Mouse (Mus musculus) c-Kit-negative CD71-positive TER-119-positive erythroid progenitor cells, embryonic 14.5 days (primary cell): ENCODE measurements around the gene Thrsp.

Experiments
- DNase-seq: peaks from one replicate; pipeline ENCODE4 v3.0.0-alpha.2; 2013; ENCODE audit warnings: low read depth, low spot score

The Thrsp gene

DNA sequence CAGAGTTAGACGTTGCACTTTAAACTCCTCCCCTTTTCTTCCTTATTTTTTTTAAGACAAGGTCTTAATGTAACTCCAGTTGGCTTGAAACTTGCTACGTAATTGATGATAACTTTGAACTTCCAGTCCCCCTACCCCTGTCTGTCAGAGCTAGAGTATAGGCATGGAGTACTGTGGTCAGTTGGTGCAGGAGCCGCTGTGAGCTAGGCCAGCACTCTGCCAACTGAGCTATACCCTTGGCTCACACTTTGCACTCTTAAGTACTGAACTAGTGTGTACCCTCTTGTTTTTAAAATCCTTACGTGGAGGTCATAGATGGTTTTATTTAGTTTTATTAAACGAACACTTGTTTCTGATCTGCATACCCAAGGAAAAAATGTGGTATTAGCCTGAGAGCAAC is 38.2 kb downstream of the Thrsp start:
- DNase-seq: no peak

DNA sequence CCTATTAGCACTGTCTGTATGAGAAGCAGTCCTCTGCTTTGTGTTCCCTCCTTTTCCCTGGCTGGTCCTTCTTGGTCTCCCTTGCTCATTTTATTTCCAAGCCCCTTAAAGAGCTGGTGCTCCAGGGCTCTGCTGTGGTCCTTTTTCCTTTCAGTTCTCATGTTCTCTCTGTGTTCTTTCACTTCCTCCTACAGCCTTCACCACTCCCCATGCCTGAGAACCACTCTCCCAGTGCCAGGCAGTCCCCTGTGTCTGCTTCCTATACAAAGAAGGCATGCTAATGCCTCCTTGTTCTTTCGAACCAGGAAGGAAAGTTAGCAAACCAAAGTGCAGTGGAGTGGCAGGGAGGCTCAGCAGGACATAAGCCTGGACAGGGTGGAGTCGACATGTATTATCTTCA is 41.6 kb downstream of the Thrsp start:
- DNase-seq: no peak

DNA sequence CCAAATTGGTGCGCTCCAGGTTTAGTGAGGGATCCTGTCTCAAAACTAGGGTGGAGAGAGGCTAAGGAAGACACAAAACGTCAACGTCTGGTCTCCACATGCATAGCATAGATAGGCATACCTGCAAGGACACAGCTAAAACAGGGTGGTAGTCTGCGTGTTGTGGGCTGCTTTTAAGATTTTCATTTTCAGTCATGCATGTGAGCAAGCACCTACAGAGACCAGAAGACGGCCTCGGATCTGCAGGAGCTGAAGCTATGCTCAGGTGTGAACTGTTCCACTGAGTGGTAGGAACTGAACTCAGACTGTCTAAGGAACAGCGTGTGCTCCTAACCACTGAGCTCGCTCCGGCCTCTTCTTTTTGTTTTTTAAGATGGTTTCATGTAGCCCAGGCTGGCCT is 42.4 kb downstream of the Thrsp start:
- no peak for DNase-seq

- DNase-seq: no peak
Measured at GRCm38 (mm10) chr7:97365887-97366286, 51.6 kb downstream of the Thrsp start.
